Mouse (Mus musculus) embryonic facial prominence, embryonic 13.5 days (tissue): ENCODE measurements around the gene Cblc. TPM values are rescaled to one million over a fixed set of nuclear protein-coding genes. Genes with fewer than 3 reads are reported as not detected.
A peak's percentile ranks its signal among the peaks of the same experiment; 100 is the strongest.

Source experiments
- ATAC-seq: fragments of 200-750 bp; cut with Nextera tagmentation; 2 replicates; pipeline ENCODE4 v1.8.0; 2017; ENCODE audit warnings: low read depth; ENCODE audit not compliant: insufficient number of reproducible peaks, insufficient read depth, low FRiP score, low TSS enrichment
- H3K27ac ChIP-seq: fragments of 300-500 bp; sonication (generic); 2 replicates; pipeline ENCODE4 v1.5.1; 2015; ENCODE audit warnings: moderate library complexity, mild to moderate bottlenecking, inconsistent platforms
- H3K27me3 ChIP-seq: fragments of 300-500 bp; sonication (generic); 2 replicates; pipeline ENCODE4 v1.6.1; 2015; ENCODE audit warnings: mild to moderate bottlenecking, inconsistent platforms
- H3K36me3 ChIP-seq: fragments of 300-500 bp; sonication (generic); 2 replicates; pipeline ENCODE4 v1.6.1; 2015; ENCODE audit warnings: mild to moderate bottlenecking, inconsistent platforms
- H3K4me1 ChIP-seq: fragments of 300-500 bp; sonication (generic); 2 replicates; pipeline ENCODE4 v1.6.1; 2015; ENCODE audit warnings: inconsistent platforms
- H3K4me2 ChIP-seq: fragments of 300-500 bp; sonication (generic); 2 replicates; pipeline ENCODE4 v1.6.1; 2015; ENCODE audit warnings: moderate library complexity, mild to moderate bottlenecking, inconsistent platforms
- H3K4me3 ChIP-seq: fragments of 300-500 bp; sonication (generic); 2 replicates; pipeline ENCODE4 v1.5.1; 2015; ENCODE audit warnings: mild to moderate bottlenecking, inconsistent platforms
- H3K9ac ChIP-seq: fragments of 300-500 bp; sonication (generic); 2 replicates; pipeline ENCODE4 v1.6.1; 2015; ENCODE audit warnings: mild to moderate bottlenecking, inconsistent platforms
- H3K9me3 ChIP-seq: fragments of 300-500 bp; sonication (generic); 2 replicates; pipeline ENCODE4 v1.6.1; 2016; ENCODE audit warnings: inconsistent platforms
- WGBS: fragments of 180-500 bp; shearing (Covaris S2); methylation state at CpG from one replicate; pipeline ENCODE4 v1.1.7; 2015; ENCODE audit warnings: mixed read lengths; 5-methylcytosine and 5-hydroxymethylcytosine counted together
- polyA plus RNA-seq: library from polyadenylated mRNA; unstranded; fragments of >200 nt; fragmentation: Nextera tagmentation; extraction: Ambion mirVana; gene quantifications from 2 replicates; pipeline ENCODE4 v1.2.1, GENCODE M21; 2015

Gene Cblc
- polyA plus RNA-seq, 1 experiment from 2014 or later, result 8.1 TPM

DNA sequence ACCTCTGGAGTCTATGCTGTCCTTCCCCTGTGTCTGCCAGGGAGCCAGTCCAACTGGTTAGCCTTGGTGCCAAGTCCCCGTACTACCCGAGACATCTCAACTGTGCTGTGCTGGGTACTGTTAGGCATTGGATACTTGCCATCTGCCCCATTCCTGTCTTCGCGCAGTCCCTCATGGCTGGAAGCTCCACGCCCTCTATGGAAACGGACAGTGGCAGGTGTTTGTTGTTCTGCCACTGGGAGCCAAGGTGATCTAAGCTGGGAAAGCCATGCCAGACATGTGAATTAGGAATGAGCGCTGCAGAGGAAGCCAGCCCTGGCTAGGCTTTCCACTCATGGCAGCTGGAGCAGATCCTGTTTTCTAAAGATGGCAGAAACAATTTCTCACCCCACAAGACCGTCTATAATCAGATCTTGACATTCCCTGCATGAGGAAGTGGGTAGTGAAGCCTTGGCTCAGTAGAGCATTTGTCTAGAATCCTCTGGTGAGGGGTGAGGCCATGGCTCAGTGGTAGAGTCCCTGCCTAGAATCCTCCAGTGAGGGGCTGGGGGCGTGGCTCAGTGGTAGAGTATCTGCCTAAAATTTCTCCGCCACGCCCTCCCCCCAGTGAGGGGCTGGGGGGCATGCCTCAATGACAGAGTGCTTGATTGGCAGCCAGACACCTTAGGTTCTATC, 19.4 kb downstream of the Cblc start:
- WGBS, result 90% methylated on average over 11 of the region's 11 CpGs
- no peaks in the 10 kb centered on the region for H3K36me3 ChIP-seq
- no peaks in the 10 kb centered on the region for H3K9me3 ChIP-seq
- H3K4me1 ChIP-seq, result no peaks in the 10 kb centered on the region
- H3K27me3 ChIP-seq, result no peaks in the 10 kb centered on the region
- no peak overlapping the region for H3K4me3 ChIP-seq
- H3K9ac ChIP-seq, result no peak overlapping the region
- ATAC-seq, result no peak
- H3K4me2 ChIP-seq, result no peak overlapping the region
- H3K27ac ChIP-seq, result no peak overlapping the region

DNA sequence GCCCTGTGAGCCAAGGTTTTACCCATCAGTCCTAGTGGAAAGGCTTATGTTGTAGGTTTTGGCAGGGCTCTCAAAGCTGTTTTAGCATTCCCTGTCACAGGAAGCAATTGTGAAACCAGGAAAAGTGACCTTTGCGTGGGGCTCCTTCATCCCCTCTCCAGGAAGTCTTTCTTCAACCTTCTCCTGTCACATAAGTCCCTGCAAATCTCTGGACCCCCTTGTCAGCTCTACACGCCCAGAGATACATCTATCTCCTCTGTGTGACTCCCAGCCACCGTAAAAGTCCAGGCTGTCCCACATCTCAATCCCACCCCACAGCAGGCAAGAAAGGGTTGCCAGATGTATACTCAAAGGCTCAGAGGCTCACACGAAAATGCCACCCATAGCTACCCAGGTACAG, 24.9 kb downstream of the Cblc start:
- H3K4me2 ChIP-seq, result peak overlapping the region; percentile 84
- no peak overlapping the region for H3K4me3 ChIP-seq
- H3K36me3 ChIP-seq, result peaks cover 6% of the 10 kb centered on the region; the same call in 1 of the 2 replicates
- no peak overlapping the region for H3K27ac ChIP-seq
- no peak overlapping the region for H3K9ac ChIP-seq
- peaks cover 6% of the 10 kb centered on the region for H3K27me3 ChIP-seq
- H3K9me3 ChIP-seq, result no peaks in the 10 kb centered on the region
- H3K4me1 ChIP-seq, result peaks cover 33% of the 10 kb centered on the region
- no peak for ATAC-seq
- WGBS, result 65% methylated on average over 4 of the region's 4 CpGs

DNA sequence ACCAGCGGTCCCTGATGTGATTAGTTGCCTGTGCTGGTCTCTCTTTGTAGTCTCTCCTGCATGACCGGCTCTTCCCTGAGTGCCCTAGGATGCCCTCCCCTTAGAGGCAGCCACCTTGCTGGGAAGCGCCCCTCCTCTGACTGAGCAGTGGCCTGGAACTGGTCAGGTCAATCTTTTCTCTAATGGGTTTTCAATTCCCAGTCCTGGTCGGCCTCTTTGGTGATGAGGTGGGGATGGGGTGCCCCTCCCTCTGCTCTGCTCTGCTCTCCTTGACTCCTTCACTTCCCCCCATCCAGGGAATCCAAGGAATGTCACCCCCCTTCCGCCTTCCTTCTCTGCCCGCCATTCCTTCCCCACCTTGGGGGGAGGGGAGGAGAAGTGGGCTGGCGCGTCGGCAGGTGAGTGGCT, 25.6 kb downstream of the Cblc start, which contains the start of gene Bcam:
Gene Bcam, minus strand, starts transcription at position 33 of the 408 bp plus-strand sequence.
- under 1% methylated on average over 9 of the region's 9 CpGs for WGBS
- Histone ChIP-seq H3K27me3 (peaks cover 6% of the 10 kb centered on the region), H3K36me3 (peaks cover 11% of the 10 kb centered on the region), H3K4me3 (peak within 1 kb of the TSS; percentile 54), H3K4me2 (peak within 1 kb of the TSS; percentile 84), H3K9ac (peak within 1 kb of the TSS; percentile 75), H3K4me1 (peaks cover 33% of the 10 kb centered on the region), H3K27ac (peak within 1 kb of the TSS; percentile 77), H3K9me3 (no peaks in the 10 kb centered on the region)
- ATAC-seq, result peak; percentile 28; the same call in 1 of the 2 replicates

DNA sequence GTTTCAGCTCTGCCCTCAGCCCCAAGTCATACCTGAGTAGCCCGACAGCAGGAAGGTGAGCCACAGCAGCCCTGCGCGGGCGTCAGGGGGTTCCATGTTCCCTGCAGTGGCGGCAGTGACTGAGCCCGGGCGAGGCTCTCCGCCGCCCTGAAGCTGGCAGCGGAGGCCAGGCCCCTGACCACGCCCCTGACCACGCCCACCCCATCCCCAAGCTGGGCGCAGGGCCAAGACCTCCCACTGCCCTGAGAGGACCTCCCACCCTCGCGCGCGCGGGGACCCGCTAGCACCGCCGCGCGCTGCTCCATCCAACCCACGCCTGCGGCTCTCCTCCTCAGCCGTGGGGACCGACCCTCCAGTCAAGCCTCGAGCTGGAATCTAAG, 26.2 kb downstream of the Cblc start:
- Histone ChIP-seq H3K4me1 (peaks cover 33% of the 10 kb centered on the region), H3K27ac (peak overlapping the region; percentile 77), H3K9me3 (no peaks in the 10 kb centered on the region), H3K9ac (peak overlapping the region; percentile 75), H3K36me3 (peaks cover 16% of the 10 kb centered on the region), H3K4me2 (peak overlapping the region; percentile 84), H3K27me3 (peaks cover 6% of the 10 kb centered on the region), H3K4me3 (peak overlapping the region; percentile 54)
- ATAC-seq, result peak; percentile 68
- WGBS, result under 1% methylated on average over 27 of the region's 28 CpGs

DNA sequence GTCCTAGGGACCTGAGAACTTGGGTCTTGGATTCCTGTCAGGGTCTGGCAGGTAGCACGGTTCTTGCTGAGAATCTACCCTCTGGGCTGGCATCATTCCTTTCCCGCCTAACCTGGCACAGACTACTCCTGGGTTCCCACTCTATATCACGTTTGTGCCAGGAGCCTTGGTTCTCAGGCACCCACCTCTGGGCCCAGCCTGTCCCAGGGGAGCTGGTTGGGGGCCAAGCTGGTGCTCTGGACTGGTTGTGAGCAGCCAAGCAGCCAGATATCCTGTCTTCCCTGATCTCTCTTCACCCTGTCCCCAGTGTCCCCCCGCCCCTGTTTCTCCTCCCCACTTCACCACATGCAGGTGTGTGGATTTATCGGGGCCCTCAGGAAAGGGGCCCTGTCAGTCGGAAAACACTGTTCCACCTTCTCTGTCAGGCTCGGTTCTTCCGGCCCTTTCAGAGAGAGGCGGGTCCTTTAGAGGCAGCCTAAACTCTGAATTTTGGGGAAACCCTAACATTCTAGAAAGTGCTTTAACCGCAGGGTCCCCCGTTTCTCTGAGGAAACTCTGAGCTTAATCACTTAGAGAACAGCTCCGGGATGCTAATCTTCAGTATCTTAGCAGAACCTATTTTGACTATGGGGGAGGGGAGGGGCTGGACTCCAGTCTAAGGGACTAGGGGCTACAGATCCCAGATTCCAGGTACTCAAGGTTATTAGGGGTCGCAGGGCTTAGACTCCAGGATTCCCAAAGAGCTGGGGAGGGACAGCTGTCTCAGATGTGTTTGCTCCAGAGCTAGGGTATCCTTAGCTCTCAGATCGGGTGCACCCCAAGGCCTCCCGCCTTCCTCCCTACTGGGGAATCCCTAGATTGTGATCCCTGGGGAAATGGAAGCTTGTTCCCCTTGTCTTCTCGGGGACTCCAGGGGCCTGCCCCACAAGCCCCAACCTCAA, 26.9 kb downstream of the Cblc start:
- no peak for ATAC-seq
- WGBS, result 7% methylated on average over 16 of the region's 16 CpGs
- Histone ChIP-seq H3K4me1 (peaks cover 33% of the 10 kb centered on the region), H3K9me3 (no peaks in the 10 kb centered on the region), H3K27me3 (peaks cover 6% of the 10 kb centered on the region), H3K36me3 (peaks cover 22% of the 10 kb centered on the region), H3K9ac (peak overlapping the region; percentile 75), H3K27ac (peak overlapping the region; percentile 77), H3K4me2 (peak overlapping the region; percentile 84), H3K4me3 (peak overlapping the region; percentile 54)

DNA sequence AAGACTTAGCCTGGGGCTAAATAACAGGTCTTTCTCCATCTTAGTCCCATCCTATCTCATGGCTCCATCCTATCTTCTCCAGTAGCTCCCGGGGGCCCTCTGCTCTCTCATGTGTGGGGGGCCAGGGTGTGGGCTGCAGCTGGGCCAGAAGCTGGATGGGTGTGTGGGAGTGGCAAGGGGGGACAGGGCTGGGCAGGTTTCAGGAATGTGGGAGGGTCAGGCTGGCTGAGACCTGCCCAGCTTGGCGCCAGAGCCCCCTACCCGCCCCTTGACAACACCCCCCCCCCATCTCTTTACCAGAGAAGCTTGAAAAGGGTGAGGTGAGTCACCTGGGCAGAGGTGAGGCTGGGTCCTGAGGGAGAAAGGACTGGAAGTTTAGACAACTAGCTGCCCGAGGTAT, 27.6 kb downstream of the Cblc start:
- Histone ChIP-seq H3K36me3 (peaks cover 29% of the 10 kb centered on the region), H3K27me3 (peaks cover 6% of the 10 kb centered on the region), H3K4me2 (peak overlapping the region; percentile 84), H3K9ac (peak overlapping the region; percentile 75), H3K4me3 (peak overlapping the region; percentile 54), H3K4me1 (peaks cover 33% of the 10 kb centered on the region), H3K27ac (peak overlapping the region; percentile 61), H3K9me3 (no peaks in the 10 kb centered on the region)
- 0 out of 2 replicates have a peak, but pooled peaks have one; percentile 18 for ATAC-seq
- WGBS, result 26% methylated on average over 4 of the region's 4 CpGs

DNA sequence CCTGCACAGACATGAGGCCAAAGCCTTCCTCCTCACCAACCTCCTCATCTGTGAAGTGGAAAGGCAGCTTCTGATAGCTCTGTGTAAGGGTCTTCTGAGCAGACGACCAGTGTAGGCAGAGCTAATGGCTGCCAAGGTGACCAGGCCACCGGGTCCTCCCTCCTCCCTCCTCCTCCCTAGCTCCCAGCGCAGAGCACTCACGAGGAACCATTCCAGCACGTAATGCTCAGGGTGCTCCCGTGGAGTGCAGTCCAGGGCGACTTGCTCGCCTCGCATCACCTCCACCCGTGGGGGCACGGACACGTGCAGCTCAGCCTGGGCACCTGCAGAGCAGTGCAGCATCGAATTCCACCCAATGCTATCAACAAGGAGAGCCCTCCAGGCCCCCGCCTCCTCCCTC, 28.4 kb downstream of the Cblc start:
- WGBS, result 62% methylated on average over 14 of the region's 14 CpGs
- Histone ChIP-seq H3K9ac (peak overlapping the region; percentile 75; the same call in 1 of the 2 replicates), H3K27me3 (peaks cover 6% of the 10 kb centered on the region), H3K27ac (0 out of 2 replicates have a peak overlapping the region, but pooled peaks have one; percentile 11), H3K36me3 (peaks cover 35% of the 10 kb centered on the region), H3K4me1 (peaks cover 33% of the 10 kb centered on the region), H3K4me3 (peak overlapping the region; percentile 54), H3K4me2 (peak overlapping the region; percentile 84), H3K9me3 (no peaks in the 10 kb centered on the region)
- ATAC-seq, result no peak

DNA sequence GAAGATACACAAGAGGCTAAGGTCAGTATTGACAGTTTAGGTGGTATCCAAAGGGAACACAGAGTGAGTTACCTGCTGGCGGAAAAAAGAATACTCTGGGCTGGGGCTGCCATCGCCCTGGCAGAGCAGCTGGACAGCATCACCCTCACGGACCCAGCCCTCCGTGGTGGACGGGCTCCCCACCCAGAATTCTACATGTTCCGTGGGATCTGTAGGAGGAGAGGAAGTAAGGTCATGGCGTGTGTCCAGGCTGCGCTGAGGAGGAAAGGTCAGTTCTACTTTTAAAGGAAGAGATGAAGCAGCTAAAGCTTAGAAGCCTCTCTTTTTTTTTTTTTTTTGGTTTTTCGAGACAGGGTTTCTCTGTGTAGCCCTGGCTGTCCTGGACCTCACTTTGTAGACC, 32.0 kb downstream of the Cblc start:
- H3K27me3 ChIP-seq, result no peaks in the 10 kb centered on the region; the same call in 1 of the 2 replicates
- no peak overlapping the region for H3K4me2 ChIP-seq
- peaks cover 63% of the 10 kb centered on the region for H3K36me3 ChIP-seq

DNA sequence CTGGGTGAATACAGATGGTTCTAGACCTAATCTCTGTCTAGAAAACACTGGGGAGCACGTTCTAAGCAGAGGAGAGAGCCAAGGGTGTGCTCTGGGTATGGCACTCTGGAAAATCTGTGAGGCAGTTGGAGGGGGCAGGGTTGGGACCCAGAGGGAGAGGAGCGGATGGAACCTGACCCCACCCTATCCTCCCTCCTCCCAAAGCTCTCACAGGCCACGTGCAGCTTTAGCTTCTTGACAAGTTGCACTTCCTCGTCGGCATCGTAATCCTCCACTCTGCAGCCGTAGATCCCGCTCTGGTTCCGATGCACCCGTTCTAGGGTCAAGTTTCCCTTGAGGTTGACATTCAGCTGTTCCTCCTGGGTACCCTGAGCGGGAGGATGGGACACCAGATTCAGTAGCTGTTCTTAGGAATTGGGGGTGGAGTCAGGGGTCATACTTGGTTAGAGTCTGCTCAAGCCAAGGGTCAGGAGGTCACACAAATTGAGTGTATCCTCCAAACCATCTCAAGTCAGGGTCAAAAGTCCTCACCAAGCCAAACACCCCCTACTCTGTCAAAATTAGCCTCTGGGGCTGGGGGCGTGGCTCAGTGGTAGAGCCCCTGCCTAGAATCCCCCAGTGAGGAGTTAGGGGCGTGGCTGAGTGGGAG, 32.7 kb downstream of the Cblc start:
- no peak overlapping the region for H3K27ac ChIP-seq
- WGBS, result 87% methylated on average over 13 of the region's 13 CpGs
- no peak overlapping the region for H3K9ac ChIP-seq
- no peaks in the 10 kb centered on the region; the same call in 1 of the 2 replicates for H3K27me3 ChIP-seq
- peaks cover 69% of the 10 kb centered on the region for H3K36me3 ChIP-seq
- no peaks in the 10 kb centered on the region for H3K9me3 ChIP-seq
- ATAC-seq, result no peak
- no peak overlapping the region for H3K4me2 ChIP-seq
- H3K4me3 ChIP-seq, result no peak overlapping the region
- peaks cover 9% of the 10 kb centered on the region for H3K4me1 ChIP-seq

More for the DNA sequence above, 32.0 kb downstream of the Cblc start:
- Histone ChIP-seq H3K9me3 (no peaks in the 10 kb centered on the region), H3K4me1 (peaks cover 15% of the 10 kb centered on the region), H3K4me3 (no peak overlapping the region), H3K27ac (no peak overlapping the region), H3K9ac (no peak overlapping the region)
- ATAC-seq, result no peak
- 96% methylated on average over 9 of the region's 9 CpGs for WGBS

DNA sequence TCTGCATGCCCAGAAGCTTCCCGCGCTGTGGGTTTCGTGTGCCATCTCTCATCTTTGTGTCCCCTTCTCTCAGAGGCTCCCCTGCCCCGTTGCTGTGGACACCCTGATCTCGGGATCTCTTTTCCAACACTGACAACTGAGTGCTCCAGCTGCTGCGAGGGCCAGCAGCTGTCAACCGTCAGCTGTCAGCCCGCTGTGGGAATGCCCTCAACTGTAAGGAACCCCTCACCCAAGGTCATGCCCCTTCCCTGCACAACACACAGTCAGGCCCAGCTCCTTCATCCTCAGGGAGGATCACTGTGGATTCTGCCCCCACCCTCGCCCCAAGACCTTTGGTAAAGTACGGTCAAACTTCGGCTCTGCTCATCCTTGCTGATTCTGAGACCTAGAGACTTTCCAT, 34.3 kb downstream of the Cblc start:
- Histone ChIP-seq H3K4me1 (no peaks in the 10 kb centered on the region), H3K9ac (no peak overlapping the region), H3K27me3 (no peaks in the 10 kb centered on the region), H3K27ac (no peak overlapping the region), H3K4me2 (no peak overlapping the region), H3K9me3 (no peaks in the 10 kb centered on the region), H3K4me3 (no peak overlapping the region), H3K36me3 (peaks cover 81% of the 10 kb centered on the region)
- ATAC-seq, result no peak
- 85% methylated on average over 11 of the region's 11 CpGs for WGBS

DNA sequence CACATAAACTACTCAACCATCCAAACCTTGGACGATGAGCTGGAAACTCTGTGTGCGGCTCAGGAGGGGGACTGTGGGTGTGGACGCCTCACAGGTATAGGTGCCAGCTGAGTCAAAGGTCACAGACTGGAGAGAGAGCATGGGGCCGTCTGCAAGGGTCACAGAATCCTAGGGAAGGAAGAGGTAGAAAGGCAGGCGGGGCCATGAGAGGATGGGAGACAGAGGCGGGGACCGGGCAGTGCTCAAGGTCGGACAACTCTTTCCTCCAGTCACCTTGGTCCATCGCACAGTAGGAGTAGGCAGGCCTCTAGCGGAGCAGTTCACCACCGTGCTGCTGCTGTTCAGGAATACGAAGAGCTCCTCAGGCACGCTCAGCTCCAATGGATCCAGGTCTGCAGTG, 36.6 kb downstream of the Cblc start:
- Histone ChIP-seq H3K36me3 (peaks cover 72% of the 10 kb centered on the region), H3K27ac (no peak overlapping the region), H3K9me3 (no peaks in the 10 kb centered on the region), H3K4me3 (no peak overlapping the region), H3K9ac (no peak overlapping the region), H3K4me1 (0 out of 2 replicates have a peak, but pooled peaks cover 3% of the 10 kb centered on the region), H3K4me2 (no peak overlapping the region), H3K27me3 (no peaks in the 10 kb centered on the region)
- 90% methylated on average over 13 of the region's 13 CpGs for WGBS
- ATAC-seq, result no peak
